In genomic region chr9:59485511-59486075, GRCm38 (mm10) we compare ENCODE assay signal across 8 mouse cellular contexts. TPM values are rescaled to one million over a fixed set of nuclear protein-coding genes. Genes with fewer than 3 reads are reported as not detected.
DNase-seq lines count a peak whose midpoint lies in the region; ATAC-seq lines count a peak whose summit lies in the region.

No protein-coding gene starts in this region.

- peak overlapping the region; percentile 98 for H3K9ac ChIP-seq in intestine, embryonic 14.5 days (ENCODE audit: low read length)
- H3K9ac ChIP-seq in midbrain, embryonic 11.5 days (ENCODE audit: low read length): peak overlapping the region; percentile 99

- H3K4me1 ChIP-seq in intestine, embryonic 14.5 days (replicated peaks; ENCODE audit: control insufficient read depth, insufficient read depth, low read length): peaks cover 4% of the 10 kb centered on the region; the same call in 1 of the 2 replicates
- peaks cover 15% of the 10 kb centered on the region for H3K4me1 ChIP-seq in limb, embryonic 10.5 days
- peaks cover 7% of the 10 kb centered on the region for H3K4me1 ChIP-seq in midbrain, embryonic 11.5 days (ENCODE audit: control insufficient read depth, insufficient read depth, low read length)

- H3K4me2 ChIP-seq in intestine, embryonic 14.5 days (ENCODE audit: low read length): peak overlapping the region; percentile 69
- peak overlapping the region; percentile 83 for H3K4me2 ChIP-seq in midbrain, embryonic 11.5 days

- 0% methylated on average over 34 of the region's 34 CpGs for WGBS in intestine, embryonic 14.5 days
- 0% methylated on average over 34 of the region's 34 CpGs for WGBS in limb, embryonic 10.5 days
- 0% methylated on average over 34 of the region's 34 CpGs for WGBS in midbrain, embryonic 11.5 days

- H3K9me3 ChIP-seq in intestine, embryonic 14.5 days (ENCODE audit: control insufficient read depth, low read length): no peaks in the 10 kb centered on the region
- H3K9me3 ChIP-seq in limb, embryonic 10.5 days (replicated peaks): no peaks in the 10 kb centered on the region
- H3K9me3 ChIP-seq in midbrain, embryonic 11.5 days (ENCODE audit: control insufficient read depth, low read length): no peaks in the 10 kb centered on the region

- peak overlapping the region; percentile 94 for H3K4me3 ChIP-seq in intestine, embryonic 14.5 days (ENCODE audit: low read depth, low read length)
- peak overlapping the region; percentile 100 for H3K4me3 ChIP-seq in limb, embryonic 10.5 days
- peak overlapping the region; percentile 99 for H3K4me3 ChIP-seq in midbrain, embryonic 11.5 days (ENCODE audit: low read depth, low read length)

- peak; percentile 51 for ATAC-seq in intestine, embryonic 14.5 days (replicated peaks; ENCODE audit: low FRiP score, low TSS enrichment, low read depth)
- peak; percentile 54 for ATAC-seq in midbrain, embryonic 11.5 days (ENCODE audit: low FRiP score)

- H3K27ac ChIP-seq in intestine, embryonic 14.5 days (ENCODE audit: low read depth): peak overlapping the region; percentile 99
- H3K27ac ChIP-seq in limb, embryonic 10.5 days: peak overlapping the region; percentile 100
- H3K27ac ChIP-seq in midbrain, embryonic 11.5 days (ENCODE audit: low read depth, low read length): peak overlapping the region; percentile 99

- no peaks in the 10 kb centered on the region for H3K27me3 ChIP-seq in intestine, embryonic 14.5 days (replicated peaks; ENCODE audit: control insufficient read depth, insufficient read depth, low read length)
- H3K27me3 ChIP-seq in limb, embryonic 10.5 days (ENCODE audit: low read depth, poor library complexity, severe bottlenecking): no peaks in the 10 kb centered on the region
- no peaks in the 10 kb centered on the region for H3K27me3 ChIP-seq in midbrain, embryonic 11.5 days (ENCODE audit: control insufficient read depth, insufficient read depth, low read length)

- peak; percentile 85 to 93 for DNase-seq in adrenal gland, adult (ENCODE audit: inconsistent age in 2 of 2, low spot score in 1 of 2)
- peak; percentile 60 for DNase-seq in embryo, embryonic 10 days (ENCODE audit: low spot score)
- peak; percentile 79 for DNase-seq in gastrocnemius, postnatal 10 days
- DNase-seq in intestine, embryonic 14.5 days (ENCODE audit: low spot score): no peak
- DNase-seq in limb, embryonic 10.5 days (ENCODE audit: low spot score): peak; percentile 75
- peak; percentile 96 for DNase-seq in midbrain, embryonic 11.5 days (ENCODE audit: low spot score, missing footprints)
- peak; percentile 45 for DNase-seq in right cerebral cortex, postnatal 4 days
- DNase-seq in yolk sac, embryonic 10.5 days (ENCODE audit: low spot score): peak; percentile 65

- no peaks in the 10 kb centered on the region for H3K36me3 ChIP-seq in intestine, embryonic 14.5 days (ENCODE audit: control insufficient read depth, insufficient read depth, low read length)
- peaks cover 11% of the 10 kb centered on the region for H3K36me3 ChIP-seq in limb, embryonic 10.5 days
- H3K36me3 ChIP-seq in midbrain, embryonic 11.5 days (ENCODE audit: control insufficient read depth, insufficient read depth, low read length): no peaks in the 10 kb centered on the region

RNA-seq across cellular contexts. Expression of gene Arih1, which starts 0.8 kb away (rescaled TPM):
- total RNA-seq in gastrocnemius, postnatal 10 days (2021): 10 to 100 TPM; 79.2 to 92.0 TPM
- polyA plus RNA-seq in intestine, embryonic 14.5 days (2014; fragmentation: Nextera tagmentation; extraction: Ambion mirVana): 16.0 and 18.3 TPM in 2 replicates
- polyA plus RNA-seq in limb, embryonic 10.5 days (2016; fragmentation: Nextera tagmentation; extraction: Ambion mirVana): 17.4 and 22.1 TPM in 2 replicates
- 15.3 and 17.3 TPM in 2 replicates for polyA plus RNA-seq in midbrain, embryonic 11.5 days (2014; fragmentation: Nextera tagmentation; extraction: Ambion mirVana)

RNA-seq across cellular contexts. Expression of gene Hexa, which starts 53.7 kb away (rescaled TPM):
- total RNA-seq in gastrocnemius, postnatal 10 days (2021): 10 to 100 TPM; 25.7 to 37.4 TPM
- polyA plus RNA-seq in intestine, embryonic 14.5 days (2014; fragmentation: Nextera tagmentation; extraction: Ambion mirVana): 79.2 and 86.3 TPM in 2 replicates
- polyA plus RNA-seq in limb, embryonic 10.5 days (2016; fragmentation: Nextera tagmentation; extraction: Ambion mirVana): 38.9 and 46.1 TPM in 2 replicates
- polyA plus RNA-seq in midbrain, embryonic 11.5 days (2014; fragmentation: Nextera tagmentation; extraction: Ambion mirVana): 50.7 and 53.3 TPM in 2 replicates

RNA-seq across cellular contexts. Expression of gene Tmem202, which starts 54.1 kb away (rescaled TPM):
- under 1 TPM; 0.56 to 0.63 TPM for total RNA-seq in gastrocnemius, postnatal 10 days (2021)
- polyA plus RNA-seq in intestine, embryonic 14.5 days (2014; fragmentation: Nextera tagmentation; extraction: Ambion mirVana): not detected in 2 replicates
- not detected in 2 replicates for polyA plus RNA-seq in limb, embryonic 10.5 days (2016; fragmentation: Nextera tagmentation; extraction: Ambion mirVana)
- 0.19 TPM in 1 of 2 replicates, not detected in the other for polyA plus RNA-seq in midbrain, embryonic 11.5 days (2014; fragmentation: Nextera tagmentation; extraction: Ambion mirVana)
